Mouse (Mus musculus): Measurements from ENCODE around the gene Eif2b4.

DNA sequence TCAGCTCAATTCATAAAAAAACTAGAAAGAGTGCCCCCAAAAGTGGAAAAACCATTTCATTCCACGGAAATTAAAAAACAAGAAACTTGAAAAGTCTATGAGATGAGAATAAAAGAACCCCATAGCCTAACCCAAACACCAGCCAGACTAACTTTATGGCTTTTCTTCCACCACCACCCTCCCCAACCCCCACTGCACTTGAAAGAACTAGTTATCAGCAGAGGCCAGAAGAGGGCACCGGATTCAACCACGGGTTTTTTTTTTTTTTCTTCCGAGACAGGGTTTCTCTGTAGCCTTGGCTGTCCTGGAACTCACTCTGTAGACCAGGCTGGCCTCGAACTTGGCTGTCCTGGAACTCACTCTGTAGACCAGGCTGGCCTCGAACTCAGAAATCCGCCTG lies 25.1 kb upstream of the Eif2b4 start:
- TF ChIP-seq CTCF (IDR thresholded peaks at IDR 0.05; ENCODE audit: borderline replicate concordance, control insufficient read depth, extremely low read depth, insufficient read depth, low read length, poor library complexity) = no peak
- no peak for TF ChIP-seq POLR2A (IDR thresholded peaks at IDR 0.05; ENCODE audit: control insufficient read depth, extremely low read depth, insufficient read depth, low read length, poor library complexity)

All from thymus, adult 2 months (tissue).